Mouse (Mus musculus) lung, postnatal 14 days (tissue): ENCODE data around the gene Il13ra1.

Experiments
- DNase-seq: peaks from one replicate; pipeline ENCODE4 v3.0.0; 2021

The Il13ra1 gene

GRCm38 (mm10) chrX:36195736-36196525 lies 84.0 kb downstream of the Il13ra1 start, which contains the start of gene Zcchc12:
Gene Zcchc12 (plus strand): TSS chrX:36195904.
- no peak for DNase-seq

DNA sequence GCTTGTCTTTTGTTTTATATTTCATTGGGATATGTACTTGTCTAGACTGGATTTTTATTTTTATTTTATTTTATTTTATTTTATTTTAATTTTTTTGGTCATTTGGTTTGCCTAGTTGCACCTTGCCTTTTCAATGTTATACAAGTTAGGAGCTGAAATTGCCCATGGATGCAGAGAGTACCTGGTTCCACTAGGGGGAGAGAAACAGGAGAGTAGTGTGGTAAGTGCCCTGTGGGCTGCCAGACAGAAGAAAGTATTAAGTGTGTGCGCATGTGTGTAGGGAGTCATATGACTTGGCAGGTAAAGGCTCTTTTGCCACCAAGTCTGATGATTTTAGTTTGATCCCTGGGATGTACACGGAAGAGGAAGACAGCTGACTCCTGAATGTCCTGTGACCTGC lies 97.6 kb downstream of the Il13ra1 start:
- DNase-seq, result no peak

DNA sequence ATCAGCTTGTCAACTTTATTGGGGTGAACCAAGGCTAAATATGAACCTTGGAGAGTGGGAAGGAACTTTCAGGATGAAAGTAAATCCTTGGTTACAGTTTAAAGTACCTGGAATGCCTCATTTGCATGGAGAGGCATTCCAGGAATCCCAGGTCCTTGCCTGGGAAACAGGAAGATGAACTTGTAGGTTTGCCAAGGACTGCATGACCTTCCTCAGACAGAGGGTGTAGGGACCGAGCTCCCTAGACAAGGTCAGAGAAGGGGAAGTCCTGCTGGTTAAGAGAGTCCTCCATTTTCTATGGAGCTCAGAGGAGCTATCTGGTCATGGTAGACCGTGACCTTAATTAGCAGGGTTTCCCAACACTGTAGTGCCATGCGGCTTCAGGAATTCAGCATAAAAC lies 99.3 kb downstream of the Il13ra1 start:
- DNase-seq, result no peak
